Mouse (Mus musculus): Measurements from ENCODE around the gene Kif20b.

Kif20b gene

DNA sequence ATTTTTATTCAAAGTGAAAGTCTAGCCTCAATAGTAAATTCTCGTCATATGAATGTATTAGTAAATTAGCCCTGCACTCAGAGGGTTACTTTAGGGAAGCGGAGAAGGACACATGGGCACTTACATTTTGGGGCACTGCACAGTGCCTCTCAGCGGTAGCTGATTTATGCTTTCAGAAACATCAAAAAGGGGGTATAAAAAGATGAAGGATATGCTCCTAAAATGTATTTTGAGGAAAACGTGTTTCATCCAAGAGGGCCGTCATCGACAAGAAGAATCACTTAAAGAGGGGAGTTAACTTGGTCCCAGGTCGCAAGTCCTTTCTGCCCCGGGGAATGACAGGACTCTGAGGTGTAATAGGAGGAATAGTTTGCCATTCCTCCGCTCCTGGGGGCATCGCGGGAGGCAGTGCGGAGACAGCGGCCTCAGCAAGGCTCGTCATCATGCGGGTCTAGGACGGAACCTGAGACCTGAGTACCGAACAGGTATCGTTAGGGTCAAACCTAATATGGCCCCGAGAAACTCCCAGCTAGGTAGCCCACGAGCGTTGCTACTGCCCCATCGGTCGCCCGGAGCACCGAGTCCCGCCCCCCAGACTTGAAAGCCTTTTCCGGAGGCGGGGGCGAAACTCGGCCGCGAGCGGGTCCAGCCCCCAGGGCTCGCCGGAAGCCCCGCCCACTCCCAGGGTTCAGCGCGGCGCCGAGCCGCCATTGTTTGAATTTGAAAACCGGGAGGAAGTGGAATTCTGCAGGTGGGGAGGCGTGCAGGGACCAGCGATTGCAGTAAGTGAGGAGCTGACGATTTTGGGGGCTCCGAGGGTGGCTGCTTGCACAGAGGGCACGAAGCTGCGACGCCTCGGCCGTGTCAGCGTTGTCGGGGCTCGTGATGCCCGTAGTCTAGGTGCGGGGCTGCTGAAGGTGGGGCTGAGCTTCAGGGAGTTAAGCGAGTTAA lies at the start of gene Kif20b:
Gene Kif20b, plus strand, starts transcription at position 710 of the 951 bp plus-strand sequence.
- DNase-seq (ENCODE audit: low spot score): peak; percentile 83

DNA sequence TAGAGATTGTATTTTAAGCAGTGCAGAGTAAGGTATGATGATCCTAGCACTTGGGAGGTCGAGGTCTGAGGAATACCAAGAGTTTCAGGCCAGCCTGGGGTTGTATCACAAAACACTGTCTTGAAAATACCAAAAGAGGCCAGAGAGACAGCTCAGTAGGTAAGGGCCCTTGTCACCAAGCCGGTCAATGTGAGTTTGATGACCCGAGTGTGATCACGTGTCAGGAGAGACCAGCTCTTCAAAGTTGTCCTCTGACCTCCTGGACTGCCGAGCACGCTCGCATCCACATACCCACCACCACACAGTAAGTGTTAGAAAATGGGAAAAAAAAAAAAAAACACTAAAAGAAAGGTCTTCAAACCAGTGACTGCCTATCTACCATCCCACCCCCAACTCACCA lies 45.5 kb upstream of the Kif20b start:
- DNase-seq (ENCODE audit: low spot score): no peak

DNA sequence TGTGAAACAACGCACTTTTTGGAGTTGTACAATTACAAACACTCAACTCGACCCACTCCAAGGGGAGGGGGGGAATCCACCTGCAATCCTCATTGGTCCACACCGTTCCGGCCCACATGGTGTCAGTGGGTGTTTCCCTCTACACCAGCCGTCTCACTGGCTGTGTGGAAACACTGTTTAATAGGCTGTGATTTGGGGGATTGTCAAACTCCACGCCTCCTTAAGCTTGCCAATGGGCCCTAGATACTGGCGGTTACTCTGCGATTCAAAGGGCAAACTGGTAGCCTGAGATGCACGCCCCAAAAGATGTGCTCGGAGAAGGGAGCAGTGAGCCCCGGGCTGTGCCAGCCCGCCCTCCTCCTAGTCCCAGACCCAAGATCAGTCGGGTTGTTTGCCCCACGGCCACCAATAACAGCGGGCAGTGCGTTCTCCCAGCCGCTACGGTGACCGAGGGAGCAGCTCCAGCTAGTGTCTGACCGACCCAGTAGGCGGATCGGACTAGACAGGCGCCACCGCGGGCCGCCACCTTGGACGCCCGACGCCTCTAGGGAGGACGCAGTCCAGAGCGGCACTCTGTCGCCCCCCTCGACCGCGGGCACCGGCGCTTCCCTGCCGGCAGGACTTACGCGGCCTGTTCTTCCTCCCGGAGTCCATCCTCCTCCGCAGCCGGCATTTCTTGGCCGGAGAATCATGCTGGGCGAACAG lies 44.1 kb upstream of the Kif20b start:
- DNase-seq (ENCODE audit: low spot score): peak; percentile 90

DNA sequence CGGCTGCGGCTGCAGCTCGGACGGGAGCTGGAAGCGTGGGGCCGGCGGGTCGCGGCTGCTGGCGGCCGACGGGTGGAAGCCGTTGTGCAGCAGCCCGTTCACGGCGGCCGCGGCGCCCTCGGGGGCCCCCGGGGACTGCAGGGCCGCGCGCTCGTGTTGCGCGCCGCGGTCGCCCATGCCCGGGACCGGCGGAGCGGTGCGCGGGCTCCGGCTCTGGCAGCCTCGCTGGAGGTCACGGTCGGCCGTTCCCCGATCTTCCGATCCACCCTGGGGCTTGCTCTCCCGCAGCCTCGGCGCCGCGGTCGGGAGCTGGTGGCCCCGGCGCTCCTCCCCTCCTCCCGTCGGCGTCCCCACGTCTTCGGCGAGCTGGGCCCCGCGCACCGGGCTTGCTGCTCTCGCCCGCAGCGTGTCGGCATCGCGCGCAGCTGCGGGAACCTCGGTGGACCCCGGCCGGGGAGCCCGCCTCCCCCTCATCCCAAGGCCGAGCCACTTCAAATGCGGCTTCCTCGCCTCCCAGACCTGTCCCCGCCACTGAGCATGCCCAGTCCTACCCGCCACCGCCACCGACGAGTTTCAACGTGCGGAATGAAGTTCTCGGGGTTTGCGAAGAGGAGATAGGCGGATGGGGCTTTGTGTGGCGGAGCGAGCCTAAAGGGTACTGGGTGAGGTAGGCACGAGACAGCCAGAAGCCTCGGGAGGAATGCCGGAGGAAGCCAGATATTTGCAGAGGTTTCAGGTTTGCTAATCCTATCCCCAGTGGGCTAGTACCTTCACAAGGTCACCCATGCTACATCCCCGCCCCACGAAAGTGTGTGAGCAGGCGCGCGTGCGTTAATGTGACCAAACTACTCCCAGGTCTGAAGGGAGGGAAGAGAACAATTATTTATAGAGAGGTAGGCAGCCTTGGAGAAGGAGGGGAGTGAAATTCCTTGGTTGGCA lies 43.3 kb upstream of the Kif20b start, which contains the start of gene Pank1:
Gene Pank1, minus strand, starts transcription at position 853 of the 939 bp plus-strand sequence.
- DNase-seq (ENCODE audit: low spot score): peak; percentile 70

DNA sequence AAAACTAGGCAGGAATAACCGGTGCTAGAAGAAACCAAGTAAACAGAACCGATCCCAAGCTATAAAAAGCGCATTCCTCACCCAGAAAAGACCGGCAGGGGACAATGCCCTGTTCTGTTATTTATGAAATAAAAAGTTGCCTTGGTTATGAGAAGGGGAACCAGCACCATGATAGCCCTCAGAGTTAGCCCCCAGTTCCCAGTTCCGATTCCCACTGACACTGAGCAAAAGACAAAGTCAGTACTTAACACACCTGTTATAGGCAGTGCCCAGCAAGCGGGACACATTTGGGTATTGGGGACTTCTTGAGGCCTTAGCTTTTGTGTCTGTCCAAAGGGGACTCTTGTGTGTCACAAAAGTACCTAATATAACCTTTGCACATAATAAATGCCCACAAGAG lies 42.5 kb upstream of the Kif20b start:
- no peak for DNase-seq (ENCODE audit: low spot score)

DNA sequence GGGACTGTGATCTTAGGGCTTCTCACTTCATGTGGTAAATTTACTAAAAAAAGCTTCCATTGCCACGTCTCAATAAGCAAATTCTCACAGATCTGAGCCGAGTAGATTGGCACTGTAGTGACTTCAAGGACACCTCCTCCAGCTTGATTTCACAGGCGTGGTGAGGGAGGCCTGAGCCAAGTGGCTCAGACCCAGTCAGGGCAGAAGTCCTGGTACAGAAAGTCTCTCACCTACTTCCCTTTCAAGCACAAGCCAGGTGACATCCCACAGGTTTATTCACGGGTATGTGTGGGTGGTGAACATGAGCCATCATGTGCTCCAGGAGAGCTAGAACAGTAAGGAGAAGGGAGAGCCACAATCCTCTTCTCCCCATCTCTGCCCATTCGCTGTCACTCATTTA lies 41.0 kb upstream of the Kif20b start:
- no peak for DNase-seq (ENCODE audit: low spot score)

DNA sequence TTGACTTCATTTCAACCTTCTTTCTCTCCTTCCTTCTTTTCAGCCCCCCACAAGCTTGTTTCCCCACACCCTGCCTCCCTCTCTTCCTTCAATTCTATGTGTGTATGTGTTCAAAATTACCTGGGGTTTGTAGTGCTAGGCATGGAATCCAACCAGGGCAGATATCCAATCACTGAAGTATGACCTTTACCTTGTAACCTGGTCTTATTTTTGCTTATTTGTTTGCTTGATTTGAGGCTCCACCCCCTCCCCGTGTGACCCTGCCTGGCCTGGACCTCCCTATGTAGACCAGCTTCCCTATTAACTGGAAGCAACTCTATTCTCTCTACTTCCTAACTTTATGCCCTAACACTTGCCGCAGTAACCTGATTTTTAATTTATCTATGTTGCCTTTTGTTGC lies 39.7 kb upstream of the Kif20b start:
- no peak for DNase-seq (ENCODE audit: low spot score)

DNA sequence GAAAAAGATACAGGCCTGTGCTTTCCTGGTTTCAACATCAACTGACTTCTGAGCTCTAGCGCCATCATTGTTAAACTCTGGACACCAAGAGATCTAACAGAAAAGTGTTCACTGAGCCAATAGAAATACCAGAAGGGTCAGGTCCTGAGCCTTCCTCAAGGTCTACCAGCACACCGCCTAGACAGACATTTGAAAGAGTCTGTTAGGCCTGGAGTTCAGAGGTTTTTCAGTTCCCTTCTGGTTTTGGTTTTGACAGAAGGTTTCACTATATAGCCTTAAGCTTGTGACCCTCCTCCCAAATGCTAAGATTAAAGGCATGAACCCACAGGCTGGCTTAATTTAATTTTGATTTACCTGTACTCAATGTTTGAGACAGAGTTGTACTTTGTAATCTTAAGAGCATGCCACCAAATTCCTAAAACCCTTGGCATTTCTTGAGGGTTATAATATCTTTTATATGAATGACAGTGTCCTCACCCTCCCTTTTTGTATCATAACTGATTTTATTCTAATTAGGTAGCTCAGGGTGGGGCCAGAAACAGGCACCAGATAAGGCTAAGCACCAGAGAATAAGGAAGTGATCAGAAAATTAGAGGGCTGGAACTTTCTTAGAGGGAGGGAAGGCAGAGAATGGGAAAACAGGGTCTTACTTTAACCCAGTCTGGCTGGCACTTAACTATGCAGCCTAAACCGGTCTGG lies 38.5 kb upstream of the Kif20b start:
- DNase-seq (ENCODE audit: low spot score): no peak

DNA sequence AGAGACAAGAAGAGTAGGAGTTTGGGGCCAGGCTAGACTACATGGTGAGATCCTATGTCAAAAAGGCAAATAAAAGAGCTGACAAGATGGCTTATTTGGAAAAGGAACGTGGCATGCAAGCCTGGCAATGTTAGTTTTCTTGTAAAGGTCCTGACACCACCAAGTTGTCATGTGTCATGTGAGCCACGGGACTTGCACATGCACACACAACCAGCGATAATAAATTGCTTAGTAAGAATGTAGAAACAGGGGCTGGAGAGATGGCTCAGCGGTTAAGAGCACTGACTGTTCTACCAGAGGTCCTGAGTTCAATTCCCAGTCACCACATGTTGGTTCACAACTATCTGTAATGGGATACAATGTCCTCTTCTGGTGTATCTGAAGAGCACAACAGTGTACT lies 35.8 kb upstream of the Kif20b start:
- no peak for DNase-seq (ENCODE audit: low spot score)

DNA sequence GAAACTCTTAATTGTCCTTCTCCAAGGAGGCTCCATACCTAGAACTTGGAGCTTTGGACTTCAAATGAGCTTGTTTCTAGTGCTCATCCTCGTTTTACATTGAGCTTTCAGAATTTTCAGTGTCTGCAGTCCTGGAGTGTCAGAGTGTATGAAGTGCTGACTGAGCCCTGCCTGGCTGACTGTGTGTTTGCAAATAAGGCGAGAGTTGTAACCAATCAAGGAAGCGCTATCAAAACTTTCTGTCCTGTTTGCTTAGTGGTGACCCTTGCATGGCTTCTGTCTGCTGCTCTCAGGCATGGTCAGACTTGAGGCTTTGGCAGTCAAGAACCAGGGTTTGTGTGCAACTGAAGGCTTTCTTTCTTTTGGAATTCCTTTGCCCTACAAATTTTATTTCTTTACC lies 31.2 kb upstream of the Kif20b start:
- no peak for DNase-seq (ENCODE audit: low spot score)

DNA sequence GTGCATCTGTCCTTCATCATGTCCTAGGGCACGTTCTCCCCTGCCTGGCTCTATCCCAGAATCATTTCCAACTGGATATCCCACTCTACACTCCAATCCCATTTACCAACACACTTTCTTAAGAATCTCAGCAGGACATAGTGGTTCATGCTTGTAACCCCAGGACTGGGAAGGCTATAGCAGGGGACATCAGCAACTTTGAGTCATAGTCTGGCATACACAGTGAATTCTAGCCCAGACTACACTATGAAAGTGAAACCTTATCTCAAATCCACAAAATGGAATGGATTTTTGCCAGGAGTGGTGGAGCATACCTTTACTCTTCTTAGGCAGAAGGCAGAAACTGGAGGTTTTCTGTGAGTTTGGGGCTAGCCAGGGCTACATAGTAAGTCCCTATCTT lies 30.6 kb upstream of the Kif20b start:
- DNase-seq (ENCODE audit: low spot score): no peak

DNA sequence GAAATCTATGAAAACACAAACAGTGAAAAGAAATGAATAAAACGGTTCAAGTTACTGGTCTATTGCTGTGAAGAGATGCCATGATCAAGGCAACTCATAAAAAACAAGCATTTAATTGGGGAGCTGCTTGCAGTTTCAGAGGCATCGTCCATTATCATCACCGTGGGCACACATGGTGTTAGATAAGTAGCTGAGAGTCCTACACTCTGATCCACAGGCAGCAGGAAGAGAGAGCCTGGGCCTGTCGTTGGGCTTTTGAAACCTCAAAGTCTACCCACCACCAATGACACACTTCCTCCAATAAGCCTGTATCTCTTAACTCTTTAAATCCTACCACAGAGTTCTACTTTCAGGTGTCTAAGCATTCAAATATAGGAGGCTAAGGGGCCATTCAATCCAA lies 27.1 kb upstream of the Kif20b start:
- DNase-seq (ENCODE audit: low spot score): no peak

DNA sequence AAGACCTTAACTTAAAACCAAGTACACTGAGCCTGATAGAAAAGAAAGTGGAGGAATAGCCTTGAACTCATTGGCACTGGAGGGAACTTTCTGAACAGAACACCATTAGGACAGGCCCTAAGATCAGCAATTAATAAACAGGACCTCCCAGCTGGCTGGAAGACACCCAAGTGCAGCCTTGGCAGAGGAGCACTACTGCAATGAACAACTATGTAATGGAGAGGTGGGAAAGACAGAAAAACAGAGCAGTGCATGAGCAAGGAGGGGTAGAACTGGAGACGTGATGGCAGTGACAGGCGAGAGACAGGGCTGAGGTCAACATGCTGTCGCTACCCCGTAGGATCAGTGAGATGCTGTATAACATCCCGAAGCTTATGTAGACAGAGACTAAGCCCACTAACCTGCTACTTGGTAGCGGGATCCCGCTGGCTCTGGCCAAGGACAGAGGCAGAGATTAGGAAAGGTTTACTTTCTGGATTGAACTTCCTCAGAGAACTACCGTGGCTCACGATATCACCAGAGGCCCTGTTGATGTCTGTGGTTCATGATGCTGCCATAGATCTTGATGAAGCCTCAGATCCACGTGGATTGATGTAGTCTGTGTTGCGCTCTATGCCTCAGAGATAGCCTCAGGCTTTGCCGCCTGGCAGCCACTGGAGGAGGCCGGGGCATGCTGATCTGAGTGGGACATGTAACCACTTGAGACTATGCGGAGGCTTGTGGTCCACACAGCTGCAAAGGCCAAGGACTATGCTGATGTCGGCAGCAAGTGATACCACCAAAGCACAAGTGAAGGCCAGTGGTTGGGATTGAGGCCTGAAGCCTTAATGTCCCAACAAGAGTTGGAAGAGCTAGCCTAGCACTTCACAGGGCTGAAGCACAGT lies 24.8 kb upstream of the Kif20b start:
- no peak for DNase-seq (ENCODE audit: low spot score)

DNA sequence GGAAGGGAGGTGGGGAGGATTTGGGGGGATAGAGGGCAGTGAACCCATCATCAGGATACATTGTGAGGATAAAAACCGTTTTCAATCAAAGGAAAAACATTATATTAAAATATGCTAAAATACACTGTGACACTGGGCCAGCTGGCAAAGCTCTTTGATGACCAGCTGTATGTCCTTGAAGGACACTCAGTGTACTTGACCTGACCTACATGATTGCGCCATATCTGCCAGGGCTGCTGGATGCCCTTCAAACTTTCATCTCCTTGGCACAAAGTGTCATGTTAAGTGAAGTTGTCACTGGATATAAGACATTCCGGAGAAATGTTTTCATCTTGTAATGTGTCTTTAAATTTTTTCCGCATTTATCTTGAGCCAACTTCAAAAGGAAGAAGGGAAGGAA lies 23.2 kb upstream of the Kif20b start:
- DNase-seq (ENCODE audit: low spot score): no peak

DNA sequence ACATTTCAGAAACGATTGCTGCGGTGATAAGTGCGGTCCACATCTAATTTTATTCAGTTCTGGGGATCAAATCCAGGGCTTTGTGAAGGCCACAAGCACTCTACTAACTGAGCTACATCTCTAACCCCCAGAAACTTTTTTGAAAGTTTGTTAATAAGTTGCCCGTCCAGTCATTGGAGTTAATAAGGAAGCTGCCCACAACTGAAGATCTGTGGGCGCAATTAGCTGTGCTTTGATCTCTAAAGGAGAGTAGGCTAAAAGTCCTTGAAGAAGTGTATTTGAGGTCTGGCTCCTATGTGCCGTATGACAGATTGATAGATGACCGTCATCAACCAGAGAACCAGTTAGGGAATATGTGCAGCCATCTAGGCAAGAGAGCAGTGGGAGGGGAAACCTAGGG lies 20.9 kb upstream of the Kif20b start:
- DNase-seq (ENCODE audit: low spot score): no peak

DNA sequence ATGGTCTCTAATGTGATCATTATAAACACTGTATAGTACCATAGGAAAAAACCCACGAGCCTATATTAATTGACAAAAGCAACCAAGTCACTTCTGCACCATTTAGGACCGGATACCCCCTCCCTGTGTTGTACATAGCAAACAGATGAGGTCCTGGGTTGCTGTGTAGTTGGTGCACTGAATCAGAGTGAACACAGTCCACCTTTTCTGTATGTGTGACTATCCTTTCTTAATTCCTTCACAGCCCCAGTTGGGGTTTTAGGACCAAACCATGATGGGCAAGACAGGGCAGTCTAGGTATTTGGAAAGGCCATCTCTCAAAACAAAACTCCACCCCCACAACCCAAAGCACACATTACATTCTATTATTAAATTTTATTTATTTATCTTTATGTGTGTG lies 20.4 kb upstream of the Kif20b start:
- DNase-seq (ENCODE audit: low spot score): no peak

DNA sequence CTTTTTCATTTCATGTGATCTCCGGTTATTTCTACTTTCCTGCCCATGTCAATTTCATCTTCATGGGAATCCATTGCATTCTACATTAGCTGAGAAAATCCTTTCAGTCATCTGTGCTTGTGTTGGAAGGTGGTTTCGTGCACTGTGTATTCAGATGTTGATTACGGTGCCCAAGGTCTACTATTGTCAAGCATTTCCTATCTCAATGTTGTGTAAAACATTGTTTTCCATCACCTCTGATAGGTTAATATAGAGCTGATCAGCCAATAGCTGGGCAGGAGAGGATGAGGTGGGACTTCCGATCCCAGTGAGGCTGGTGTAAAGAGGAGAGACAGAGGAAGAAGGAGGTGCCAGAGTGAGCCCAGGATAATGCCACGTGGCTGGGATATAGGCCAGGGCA lies 18.1 kb upstream of the Kif20b start:
- DNase-seq (ENCODE audit: low spot score): no peak

DNA sequence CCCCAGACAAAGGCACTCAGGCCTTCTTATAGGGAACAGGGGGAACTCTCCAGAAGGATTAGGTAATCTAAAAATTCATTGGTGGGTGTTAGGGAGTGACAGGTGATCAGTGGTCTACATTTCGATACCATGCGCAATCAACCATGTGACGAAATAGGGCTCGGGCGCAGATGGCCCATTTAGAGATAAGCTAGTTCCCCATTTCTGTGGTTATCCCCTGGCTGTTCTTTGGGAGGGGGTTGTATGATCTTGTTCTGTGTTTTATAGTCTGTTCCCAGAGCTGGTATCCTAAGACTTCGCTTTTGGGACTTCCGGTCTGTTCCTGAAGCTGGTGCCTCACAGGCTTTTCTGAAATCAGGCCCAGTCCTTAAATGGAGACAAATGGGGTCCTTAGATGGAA lies 16.7 kb upstream of the Kif20b start:
- DNase-seq (ENCODE audit: low spot score): no peak

DNA sequence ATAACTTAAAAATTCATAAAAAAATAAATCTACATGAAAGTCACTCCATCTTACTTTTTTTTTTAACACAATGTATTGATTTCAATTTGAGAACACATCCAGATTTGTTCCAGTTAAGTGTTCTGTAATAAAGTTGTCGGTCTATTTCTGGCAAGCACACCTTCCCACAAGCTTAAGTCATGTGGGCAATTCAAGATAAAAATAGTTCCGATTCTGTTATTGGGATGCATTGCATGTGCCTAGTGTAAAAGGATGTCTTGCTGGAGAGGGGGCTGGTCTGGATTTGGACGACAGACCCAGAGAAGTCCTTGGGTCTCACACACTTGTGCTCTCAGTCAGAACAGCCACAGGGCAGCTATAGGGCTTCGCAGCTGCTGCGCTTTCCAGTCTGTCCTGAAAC lies 15.4 kb upstream of the Kif20b start:
- no peak for DNase-seq (ENCODE audit: low spot score)

DNA sequence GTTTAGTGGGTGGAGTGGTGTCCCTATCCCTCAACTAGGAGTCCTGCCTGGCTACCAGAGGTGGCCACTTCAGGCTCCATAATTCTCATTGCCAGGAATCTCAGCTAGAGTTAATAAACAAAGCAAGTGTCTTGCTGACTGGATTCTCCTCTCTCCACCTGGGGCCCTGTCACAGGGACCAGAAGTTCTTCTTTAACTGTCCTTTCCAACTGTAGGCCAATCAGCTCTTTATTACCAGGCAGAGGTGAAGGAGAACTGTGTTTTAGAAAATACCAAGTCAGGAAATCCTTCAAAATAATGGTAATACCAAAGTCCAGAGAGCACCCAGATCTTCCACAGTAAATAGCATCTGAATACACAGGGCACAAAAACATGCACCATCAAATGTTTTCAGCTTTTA lies 9.8 kb upstream of the Kif20b start:
- DNase-seq (ENCODE audit: low spot score): no peak

DNA sequence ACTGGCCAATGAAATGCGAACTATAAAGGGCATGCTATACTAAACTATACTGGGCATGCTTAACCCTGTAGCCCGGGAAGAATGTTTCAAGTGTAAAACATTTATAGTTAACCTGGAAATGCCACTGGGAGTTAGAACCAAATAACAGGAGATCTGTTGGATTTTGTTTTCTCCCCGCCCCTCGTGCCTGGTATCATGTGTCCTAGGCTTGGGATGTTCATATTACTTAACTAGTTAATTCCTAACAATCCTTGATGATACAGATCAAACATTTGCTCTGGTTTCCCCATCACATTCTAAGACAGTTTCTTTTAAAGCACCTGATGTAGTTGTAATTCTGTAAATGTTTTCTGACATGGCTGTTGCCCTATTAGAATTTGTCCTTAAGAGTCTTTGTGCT lies 2.1 kb upstream of the Kif20b start:
- DNase-seq (ENCODE audit: low spot score): no peak

Data from layer of hippocampus, adult 11-12 months (tissue).